Mouse (Mus musculus): Measurements from ENCODE around the gene Atxn2. TPM values are rescaled to one million over a fixed set of nuclear protein-coding genes. Genes with fewer than 3 reads are reported as not detected.
"Not testable (repeated sequence)": the region's sequence is repeated elsewhere in the genome, so short reads cannot be mapped to it uniquely, and the experiment has no call there.

The Atxn2 gene
- polyA plus RNA-seq, 1 experiment from 2014 or later, result 46.6 TPM

DNA sequence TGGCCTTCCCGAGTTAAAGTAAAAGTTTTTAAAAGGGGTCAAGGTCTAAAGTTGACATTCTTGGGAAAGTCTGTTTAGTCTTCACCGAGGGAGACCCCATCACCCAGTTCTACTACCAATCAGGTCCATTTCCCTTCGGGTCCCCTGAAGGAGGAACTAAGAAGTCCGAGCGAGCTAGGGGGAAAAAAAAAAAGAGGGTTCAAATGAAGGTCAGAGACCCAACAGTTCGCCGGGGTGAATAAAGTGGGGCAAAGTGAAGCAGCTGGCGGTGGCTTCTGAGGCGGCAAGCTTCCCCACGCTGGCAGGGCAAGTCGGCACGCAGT lies 325 bp upstream of the Atxn2 start:
- no peak for DNase-seq (ENCODE audit: low spot score)

DNA sequence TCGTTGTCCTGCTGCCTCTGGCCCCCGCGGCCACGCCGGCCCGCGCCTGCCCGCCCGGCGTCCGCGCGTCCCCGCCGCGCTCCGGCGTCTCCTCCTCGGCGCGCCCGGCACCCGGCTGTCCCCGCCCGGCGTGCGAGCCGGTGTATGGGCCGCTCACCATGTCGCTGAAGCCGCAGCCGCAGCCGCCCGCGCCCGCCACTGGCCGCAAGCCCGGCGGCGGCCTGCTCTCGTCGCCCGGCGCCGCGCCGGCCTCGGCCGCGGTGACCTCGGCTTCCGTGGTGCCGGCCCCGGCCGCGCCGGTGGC lies 743 bp downstream of the Atxn2 start:
- DNase-seq (ENCODE audit: low spot score), result no peak

DNA sequence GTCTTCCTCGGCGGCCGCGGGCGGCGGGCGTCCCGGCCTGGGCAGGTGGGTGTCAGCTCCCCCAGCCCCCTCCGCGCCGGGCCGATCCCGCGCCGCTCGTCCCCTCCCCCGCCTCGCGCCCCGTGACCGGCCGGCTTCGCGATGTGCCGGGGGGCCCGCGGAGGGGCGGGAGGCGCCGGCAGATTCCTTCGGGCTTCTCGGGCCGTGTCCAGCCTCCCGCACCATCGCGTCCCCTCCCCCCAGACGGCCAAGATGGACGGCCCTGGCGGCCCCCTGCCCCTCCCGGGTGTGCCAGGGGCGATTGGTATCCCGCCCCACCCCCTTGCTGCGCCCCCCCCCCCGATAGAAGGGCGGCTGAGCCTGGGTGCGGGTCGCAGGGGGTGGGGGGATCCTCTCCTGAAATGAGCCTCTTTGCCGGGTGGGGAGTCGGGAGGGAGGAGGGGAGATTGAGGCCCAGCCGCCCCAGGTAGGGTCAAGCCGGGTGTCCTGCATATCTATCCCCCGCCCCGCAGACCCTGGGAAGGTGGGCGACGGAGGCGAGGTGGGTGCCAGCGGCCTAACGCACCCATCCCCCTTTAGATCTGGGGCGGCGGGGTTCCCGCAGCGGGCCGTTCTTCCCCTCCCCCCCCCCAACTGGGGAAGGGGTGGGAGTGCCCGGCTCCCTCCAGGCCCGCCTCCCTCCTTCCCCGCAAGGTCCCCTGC lies 1.2 kb downstream of the Atxn2 start:
- peak; percentile 36 for DNase-seq (ENCODE audit: low spot score)

DNA sequence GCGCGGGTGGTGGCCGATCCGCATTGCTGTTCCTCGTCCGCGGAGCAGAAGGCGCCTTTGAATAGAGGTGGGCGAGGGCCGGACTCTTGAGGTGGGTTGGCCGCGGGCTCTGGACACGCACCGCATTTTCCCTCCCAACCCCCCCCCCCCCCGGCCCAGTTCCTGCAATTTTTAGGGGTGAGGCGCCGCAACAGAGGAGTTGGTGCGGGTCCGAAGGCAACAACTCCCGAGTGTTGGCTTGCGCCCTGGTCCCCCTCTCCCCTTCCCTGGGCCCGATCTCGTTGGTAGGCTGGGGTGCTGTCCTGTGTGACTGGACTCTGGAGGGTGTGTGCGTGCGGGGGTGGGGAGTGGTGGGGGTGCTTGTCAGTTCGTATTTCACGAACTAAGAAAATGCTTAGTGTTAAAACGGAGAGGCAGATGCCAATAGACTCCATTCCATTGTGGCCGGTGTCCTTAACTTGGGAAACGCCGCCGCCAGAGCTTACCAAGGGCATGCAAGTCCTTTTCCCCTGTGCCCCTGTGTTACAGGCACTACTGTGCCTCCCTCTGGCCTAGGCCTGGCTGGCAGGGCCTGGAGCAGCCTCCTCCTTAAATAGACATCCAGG lies 1.9 kb downstream of the Atxn2 start:
- DNase-seq (ENCODE audit: low spot score), result peak; percentile 9

DNA sequence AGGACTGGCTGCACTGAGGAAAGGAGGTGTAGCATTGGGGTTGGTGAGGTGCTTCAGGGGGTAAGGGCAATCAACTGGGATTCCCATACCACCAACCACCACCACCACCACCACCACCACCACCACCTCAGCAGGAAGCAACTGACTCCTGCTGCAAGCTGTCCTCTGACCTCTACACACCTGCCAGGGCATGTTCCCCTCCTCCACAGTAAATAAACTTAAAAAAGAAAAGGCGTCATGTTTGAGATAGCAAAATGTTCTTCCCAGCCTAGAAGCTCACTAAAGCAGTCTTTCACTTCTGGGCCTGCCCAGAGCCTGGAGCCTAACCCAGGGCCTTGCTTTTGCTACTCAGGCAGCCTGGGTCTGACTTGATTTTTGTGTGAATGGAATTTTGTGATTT lies 3.2 kb downstream of the Atxn2 start:
- peak; percentile 29 for DNase-seq (ENCODE audit: low spot score)

DNA sequence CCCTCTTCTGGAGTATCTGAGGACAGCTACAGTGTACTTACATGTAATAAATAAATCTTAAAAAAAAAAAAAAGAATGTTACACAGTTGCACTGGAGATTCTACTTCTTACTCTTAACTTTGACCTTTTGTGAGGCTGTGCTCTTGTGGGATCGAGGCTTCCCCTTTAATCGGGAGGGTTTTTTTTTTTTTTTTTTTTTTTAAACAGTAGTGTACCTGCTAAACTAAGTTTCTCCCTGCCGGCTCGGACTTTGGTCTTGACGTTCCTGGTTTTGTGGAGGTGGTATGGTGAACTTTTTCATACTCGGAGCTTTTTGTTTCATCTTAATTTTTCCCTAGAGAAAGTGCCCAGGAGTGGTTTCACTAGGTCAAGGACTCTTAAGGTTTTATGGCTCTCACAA lies 3.8 kb downstream of the Atxn2 start:
- DNase-seq (ENCODE audit: low spot score), result no peak

DNA sequence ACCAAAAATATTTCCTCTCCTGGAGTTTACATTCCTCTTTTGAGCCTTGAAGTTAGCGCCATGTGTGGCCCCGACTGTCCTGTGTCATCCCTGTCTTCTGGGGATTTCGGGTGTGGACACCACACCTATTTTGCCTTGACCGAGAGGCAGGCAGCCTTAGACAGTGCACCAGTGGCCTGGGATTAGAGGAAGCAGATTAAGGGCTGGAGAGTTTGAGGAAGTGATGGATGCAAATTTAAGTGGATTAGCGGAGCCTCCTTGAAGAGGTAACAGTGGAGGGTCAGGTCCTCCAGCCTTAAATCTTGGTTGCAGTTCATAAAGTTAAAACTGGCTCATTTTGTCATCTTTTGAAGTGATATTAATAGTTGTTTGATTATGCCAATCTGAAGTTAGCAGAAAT lies 7.3 kb downstream of the Atxn2 start:
- DNase-seq (ENCODE audit: low spot score), result no peak

DNA sequence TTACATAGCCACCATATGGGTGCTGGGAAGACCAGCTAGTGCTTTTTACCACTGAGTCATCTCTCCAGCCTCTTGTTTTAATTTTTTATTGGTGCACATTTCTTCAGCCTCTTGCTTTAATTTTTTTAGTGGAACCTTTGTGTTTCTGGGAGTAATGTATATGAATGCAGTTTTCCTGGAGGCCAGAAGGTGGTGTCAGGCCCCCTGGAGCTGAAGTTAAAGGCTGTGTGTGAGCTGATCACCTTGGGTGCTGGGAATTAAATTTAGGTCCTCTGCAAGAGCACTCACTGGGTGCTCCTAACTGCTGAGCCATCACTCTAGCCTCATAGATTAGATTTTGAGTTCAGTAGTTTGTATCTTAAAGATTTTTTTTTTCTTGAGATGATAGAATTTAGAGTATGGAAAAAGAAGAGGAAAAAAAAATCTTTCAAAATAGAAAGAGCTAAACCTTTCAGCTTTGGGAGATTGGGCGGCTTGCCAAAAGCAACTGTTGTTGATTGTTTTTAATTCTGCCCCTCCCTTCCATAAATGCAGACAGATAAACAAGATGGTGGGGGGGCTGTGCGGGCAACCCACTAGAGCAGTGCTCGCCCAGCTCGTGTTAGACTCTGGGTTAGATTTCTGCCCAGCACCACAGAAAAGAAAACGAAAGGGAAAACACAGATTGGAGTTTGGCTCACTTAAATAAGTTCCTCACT lies 9.9 kb downstream of the Atxn2 start:
- peak; percentile 14 for DNase-seq (ENCODE audit: low spot score)

DNA sequence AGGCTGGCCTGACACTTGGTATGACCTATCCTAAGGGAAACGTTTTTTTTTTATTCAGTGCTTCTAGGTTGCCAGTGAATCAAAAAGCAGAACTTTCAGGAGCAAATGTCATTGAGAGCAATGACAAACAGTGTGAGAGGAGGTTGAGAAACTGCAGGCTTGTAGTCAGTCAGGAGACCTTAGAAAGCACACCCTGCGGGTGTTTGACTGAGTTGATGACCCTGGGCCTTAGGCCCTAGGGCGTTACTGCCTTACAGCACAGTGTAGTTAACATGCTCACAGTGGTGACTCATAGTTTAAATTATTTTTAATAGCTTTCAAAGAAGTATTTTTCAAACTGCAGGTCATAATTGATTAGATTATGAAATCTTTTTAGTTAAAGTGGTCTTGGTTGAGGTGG lies 10.7 kb downstream of the Atxn2 start:
- no peak for DNase-seq (ENCODE audit: low spot score)

DNA sequence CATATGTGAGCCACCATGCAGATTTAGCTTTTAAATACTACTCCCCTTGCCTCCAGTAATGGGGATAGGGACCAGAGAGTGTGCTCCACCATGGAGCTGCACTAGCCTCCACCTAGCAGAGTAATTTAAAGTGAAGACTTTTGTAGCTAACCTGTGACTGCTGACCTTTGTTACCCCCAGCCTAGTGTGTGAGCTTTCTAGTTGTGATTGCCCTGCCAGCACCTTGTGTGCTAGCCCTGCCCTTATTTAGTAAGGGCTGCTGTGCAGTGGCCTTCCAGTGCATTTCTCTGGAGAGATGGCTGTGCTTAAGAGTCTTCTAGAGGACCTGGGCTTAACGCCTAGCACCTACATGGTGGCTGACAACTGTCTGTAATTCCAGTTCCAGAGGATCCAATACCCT lies 13.5 kb downstream of the Atxn2 start:
- DNase-seq (ENCODE audit: low spot score), result no peak

DNA sequence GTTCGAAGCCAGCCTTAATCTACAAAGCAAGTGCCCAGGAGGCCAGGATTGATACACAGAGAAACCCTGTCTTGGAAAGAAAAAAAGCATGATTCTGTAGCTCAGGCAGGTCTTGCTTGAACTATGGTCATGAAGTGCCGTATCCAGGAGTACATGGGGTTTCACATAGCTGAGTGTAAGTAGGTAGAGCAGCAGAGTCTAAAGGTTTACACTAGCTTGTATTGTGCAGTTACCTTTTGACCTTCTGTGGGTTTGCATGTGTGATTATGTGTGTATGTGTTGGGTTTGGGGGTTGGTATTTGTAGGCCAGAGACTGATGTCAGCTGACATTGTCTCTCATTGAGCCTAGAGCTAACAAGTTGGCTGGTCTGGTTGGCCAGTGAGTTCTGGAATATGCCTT lies 18.9 kb downstream of the Atxn2 start:
- DNase-seq (ENCODE audit: low spot score), result no peak

DNA sequence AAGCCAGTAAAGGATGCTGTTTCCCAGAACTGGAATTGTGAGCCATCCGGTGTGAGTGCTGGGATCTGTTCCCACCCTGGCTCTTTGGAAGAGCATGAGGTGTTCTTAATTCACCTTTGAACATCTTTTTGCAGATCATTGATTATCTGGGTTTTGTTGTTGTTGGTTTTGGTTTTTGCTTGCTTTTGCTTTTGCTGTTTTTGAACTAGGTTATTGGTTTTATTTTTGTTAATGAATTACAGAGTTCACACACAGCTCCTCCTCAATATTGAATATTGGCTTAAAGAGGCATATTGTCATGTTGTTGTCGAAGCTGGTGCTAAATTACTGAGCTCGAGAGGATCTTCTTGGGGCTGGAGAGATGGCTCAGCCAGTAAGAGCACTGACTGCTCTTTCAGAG lies 25.5 kb downstream of the Atxn2 start:
- DNase-seq (ENCODE audit: low spot score), result no peak

DNA sequence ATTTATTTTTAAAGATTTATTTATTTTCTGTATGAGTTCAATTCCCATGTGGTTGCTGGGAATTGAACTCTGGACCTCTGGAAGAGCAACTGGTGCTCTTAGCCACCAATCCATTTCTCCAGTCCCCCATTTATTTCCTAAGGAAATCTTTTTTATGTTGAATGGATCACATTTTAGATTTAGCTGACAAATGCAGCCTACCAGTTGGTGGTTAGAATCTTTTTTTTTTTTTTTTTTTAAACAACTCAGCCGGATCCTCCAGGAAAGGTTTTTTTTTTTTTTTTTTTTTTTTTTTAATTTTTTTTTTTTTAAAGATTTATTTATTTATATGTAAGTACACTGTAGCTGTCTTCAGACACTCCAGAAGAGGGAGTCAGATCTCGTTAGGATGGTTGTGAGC lies 27.0 kb downstream of the Atxn2 start:
- not testable (repeated sequence) for DNase-seq (ENCODE audit: low spot score)

DNA sequence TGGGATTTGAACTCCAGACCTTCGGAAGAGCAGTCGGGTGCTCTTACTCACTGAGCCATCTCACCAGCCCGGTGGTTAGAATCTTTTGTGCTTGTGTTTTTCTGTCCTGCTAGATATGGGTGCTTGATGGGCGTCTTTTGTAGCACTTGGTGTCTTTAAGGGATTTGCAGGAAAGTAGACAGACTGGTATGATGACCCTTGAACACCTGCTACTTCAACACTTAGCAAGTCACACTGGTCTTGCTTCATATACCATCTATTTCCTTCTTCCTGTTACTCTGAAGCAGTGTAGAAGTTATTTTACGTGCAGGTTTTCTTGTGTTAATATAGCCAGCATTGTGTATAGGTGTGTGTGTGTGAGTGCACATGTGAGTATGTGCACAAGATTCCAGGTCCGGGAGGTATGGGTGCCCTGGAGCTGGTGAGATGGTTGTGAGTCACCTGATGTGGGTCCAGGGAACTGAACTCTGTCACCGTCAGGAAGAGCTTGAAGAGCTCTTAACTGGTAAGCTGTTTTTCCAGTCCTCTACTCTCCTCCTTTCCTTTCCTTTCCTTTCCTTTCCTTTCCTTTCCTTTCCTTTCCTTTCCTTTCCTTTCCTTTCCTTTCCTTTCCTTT lies 27.5 kb downstream of the Atxn2 start:
- no peak for DNase-seq (ENCODE audit: low spot score)

DNA sequence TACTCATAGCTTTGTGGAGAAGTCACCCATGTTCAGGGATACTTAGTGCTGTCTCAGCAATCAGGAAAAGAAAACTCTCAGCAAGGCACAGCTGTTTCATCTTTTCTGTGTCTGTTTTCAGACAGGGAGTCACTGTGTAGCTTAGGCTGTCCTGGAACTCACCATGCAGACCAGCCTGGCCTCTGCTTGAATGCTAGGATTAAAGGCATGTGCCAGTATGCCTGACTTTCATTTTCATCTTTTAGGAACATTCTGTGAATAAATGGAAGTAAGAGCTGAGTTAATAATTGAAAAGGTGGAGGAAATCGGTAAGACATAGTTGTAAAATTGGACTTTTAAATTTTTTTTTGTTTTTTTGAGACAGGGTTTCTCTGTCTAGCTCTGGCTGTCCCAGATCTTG lies 29.4 kb downstream of the Atxn2 start:
- DNase-seq (ENCODE audit: low spot score), result no peak

DNA sequence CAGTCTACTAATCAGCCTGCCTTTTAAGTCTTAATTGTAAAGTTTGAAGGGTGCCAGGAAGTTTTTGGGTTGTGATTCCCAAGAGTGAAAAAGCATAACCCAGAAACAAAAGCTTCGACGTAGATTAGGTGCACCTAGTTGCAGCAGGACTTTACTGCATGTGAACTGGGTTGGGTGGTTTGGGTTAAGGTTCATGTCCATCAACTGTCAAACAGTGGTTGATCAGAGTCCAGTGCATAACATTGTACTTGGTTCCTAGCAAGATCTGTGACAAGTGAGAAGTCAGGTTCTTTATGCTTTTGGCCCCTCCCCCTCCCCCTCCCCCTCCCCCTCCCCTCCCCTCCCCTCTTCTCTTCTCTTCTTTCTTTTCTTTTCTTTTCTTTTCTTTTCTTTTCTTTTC lies 31.8 kb downstream of the Atxn2 start:
- no peak for DNase-seq (ENCODE audit: low spot score)

DNA sequence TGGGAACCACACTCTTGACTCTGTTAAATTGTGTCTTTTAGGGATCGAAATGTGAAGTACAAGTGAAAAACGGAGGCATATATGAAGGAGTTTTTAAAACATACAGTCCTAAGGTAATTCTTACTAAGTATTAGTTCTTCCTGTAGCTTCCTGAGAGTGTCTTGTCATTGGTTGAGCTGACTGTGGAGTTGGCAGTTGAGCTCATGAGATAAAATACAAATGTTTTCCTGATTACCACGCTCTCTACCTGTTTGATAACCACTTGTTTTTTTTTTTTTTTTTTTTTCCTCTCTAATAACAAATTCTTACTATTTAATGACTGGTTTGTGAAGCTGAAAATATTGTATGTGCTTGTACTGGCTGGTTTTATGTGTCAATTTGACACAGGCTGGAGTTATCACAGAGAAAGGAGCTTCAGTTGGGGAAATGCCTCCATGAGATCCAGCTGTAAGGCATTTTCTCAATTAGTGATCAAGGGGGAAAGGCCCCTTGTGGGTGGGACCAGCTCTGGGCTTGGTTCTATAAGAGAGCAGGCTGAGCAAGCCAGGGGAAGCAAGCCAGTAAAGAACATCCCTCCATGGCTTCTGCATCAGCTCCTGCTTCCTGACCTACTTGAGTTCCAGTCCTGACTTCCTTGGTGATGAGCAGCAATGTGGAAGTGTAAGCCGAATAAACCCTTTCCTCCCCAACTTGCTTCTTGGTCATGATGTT lies 36.9 kb downstream of the Atxn2 start:
- DNase-seq (ENCODE audit: low spot score), result not testable (repeated sequence)

DNA sequence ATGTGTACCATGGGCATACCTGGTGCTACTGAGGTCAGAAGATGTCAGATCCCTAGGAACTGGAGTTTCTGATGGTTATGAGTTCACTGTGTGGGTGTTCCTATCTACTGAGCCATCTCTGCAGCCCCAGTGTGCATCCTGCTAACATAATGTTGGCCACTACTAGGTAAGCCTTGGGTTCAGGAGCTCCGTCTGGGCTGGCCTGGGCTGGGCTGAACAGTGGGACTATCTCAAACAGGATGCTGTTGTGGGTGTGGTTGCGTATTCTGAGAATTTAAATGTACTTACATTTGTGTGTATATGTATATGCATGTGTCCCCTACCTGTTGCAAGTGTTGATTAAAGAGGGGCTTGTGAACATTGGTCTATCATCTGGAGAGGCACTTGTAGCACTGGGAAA lies 38.5 kb downstream of the Atxn2 start:
- DNase-seq (ENCODE audit: low spot score), result no peak

DNA sequence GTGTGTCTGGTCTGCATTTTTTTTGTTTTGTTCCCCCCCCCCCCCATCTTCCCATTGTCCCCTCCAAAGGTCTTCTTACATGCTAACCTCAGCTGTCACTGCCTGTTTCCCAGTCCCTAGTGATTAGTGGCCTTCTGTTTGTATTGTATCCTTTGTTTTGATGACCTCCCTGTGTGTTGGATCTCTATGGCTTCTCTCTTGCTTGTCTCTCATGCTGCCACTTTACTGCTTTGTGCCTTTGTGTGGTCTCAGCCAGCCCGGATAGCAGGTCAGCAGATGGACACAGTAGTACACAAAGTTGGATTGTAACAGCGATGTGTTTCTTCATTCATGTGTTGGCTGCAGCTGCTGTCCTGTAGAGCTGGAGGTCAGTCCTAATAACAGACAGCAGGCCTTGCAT lies 46.8 kb downstream of the Atxn2 start:
- no peak for DNase-seq (ENCODE audit: low spot score)

DNA sequence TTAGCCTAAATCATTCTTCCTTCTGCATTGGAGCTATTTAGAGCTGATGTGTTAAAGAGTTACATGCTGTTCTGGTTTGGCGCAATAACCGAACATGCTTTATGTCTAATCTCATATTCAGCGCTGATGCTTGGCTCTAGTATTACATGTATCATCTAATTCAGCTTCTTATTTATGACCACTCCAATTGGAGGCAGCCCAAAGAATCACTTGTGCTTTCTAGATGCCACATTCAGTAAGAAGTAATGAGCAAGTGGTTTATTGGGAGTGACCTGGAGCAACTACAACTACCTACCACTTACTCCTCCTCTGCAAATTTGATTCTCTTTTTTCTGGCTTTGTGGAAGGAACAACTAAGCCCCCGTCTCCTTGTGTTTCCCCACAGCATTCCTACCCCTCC lies 47.2 kb downstream of the Atxn2 start:
- DNase-seq (ENCODE audit: low spot score), result no peak

DNA sequence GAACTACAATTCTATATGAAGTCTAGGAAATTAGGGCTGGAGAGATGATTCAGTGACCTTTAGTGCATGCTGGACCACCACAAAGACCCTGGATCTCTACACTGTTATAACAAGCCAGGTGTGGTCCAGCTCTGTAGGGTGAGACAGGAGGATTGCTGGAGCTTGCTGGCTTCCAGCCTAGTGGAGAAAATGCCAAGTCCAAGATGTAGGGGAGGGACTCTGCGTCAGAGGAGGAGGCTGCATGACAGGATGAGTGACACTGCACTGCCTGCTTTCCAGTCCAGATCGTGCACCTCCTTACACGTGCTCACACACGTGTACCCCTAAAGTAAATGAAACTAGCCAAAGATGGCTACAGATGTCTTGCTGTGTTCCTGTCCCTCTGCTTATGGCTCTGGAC lies 48.8 kb downstream of the Atxn2 start:
- DNase-seq (ENCODE audit: low spot score), result no peak

DNA sequence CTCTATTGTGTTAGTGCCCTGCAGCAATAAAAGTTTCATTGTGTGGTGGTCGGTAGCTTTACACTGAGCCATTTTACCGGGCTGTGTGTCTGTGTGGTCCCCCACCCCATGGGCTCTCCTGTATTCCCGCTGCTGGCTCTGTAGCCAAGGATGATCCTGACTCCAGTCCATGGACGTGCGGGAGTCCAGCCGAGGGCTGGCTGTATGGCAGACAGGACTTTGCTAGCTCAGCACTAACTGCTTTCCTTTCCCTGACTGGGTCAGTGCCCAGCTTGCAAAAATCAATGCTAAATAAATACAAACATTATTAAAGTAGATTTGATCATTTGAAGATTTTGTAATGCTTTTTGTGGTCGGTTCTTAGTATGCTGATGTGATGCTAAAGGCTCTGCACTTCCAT lies 50.3 kb downstream of the Atxn2 start:
- DNase-seq (ENCODE audit: low spot score), result no peak
